Mouse (Mus musculus) G1E (cell line): Measurements from ENCODE around the gene Kcnk1.

ENCODE experiments used
- CTCF ChIP-seq: IDR thresholded peaks from 2 replicates; pipeline ENCODE4 v1.5.1; 2012; ENCODE audit warnings: low read depth, low read length, inconsistent platforms, mixed read lengths
- GATA1 ChIP-seq: IDR thresholded peaks from 2 replicates; pipeline ENCODE4 v1.6.1; 2012; ENCODE audit warnings: borderline replicate concordance, low read length, inconsistent platforms, mixed read lengths
- GATA2 ChIP-seq: IDR thresholded peaks from 2 replicates; pipeline ENCODE4 v1.6.1; 2012; ENCODE audit warnings: low read depth, low read length, inconsistent platforms, borderline replicate concordance
- POLR2AphosphoS5 ChIP-seq: IDR thresholded peaks from 2 replicates; pipeline ENCODE4 v1.6.1; 2012; ENCODE audit warnings: low read depth, low read length, inconsistent platforms; ENCODE audit not compliant: insufficient replicate concordance
- TAL1 ChIP-seq: conservative IDR thresholded peaks from 2 replicates; pipeline ENCODE4 v1.6.1; 2012; ENCODE audit warnings: low read depth, low read length, inconsistent platforms, mixed read lengths

DNA sequence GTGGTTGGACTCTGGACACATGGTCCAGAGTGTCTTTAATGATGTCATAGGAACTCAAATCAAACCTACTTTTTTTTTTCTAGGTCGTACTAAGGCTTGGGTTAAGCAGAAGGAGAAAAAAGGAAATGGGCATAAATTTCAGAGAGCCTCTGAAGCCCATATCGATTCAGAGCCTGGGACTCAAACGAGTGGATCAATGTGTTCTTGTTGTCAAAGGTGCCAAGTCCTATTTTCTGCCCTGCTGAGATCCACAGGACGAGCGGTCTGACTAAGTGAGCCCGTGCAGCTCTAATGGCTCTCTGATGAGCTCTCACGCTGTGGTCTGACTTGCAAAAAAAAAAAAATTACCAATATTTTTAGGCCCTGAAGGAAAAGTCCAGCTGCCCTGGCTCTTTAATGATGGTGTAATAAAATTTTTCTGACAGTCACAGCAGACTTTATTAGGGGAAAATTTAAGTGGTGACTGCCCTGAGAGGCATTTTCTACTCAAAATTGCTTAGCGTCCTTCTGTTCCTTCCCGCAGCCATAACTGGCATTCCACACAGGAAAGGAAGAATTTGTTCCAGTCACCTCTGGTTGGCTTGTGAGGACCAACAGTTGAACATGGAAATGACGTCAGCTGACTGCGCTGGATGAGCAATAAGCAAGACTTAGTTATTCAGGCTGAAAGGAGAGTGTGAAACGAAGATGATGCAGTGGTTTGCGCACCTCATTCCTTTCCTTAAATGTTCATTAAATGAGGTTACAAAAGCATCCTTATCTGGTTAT lies 37.6 kb upstream of the Kcnk1 start:
- TF ChIP-seq POLR2AphosphoS5, result no peak
- TF ChIP-seq CTCF, result no peak
- TF ChIP-seq GATA1, result no peak
- no peak for TF ChIP-seq TAL1
- TF ChIP-seq GATA2, result no peak
